Mouse (Mus musculus) lung, adult 2 months (tissue): ENCODE results near the gene Fcrl6. TPM values are rescaled to one million over a fixed set of nuclear protein-coding genes. Genes with fewer than 3 reads are reported as not detected.

Experiments used
- DNase-seq: peaks from one replicate; pipeline ENCODE4 v3.0.0; 2022
- H3K4me1 ChIP-seq: fragments of 200-500 bp; 2 replicates; pipeline ENCODE4 v1.6.1; 2011; ENCODE audit warnings: low read length; ENCODE audit not compliant: control insufficient read depth, insufficient read depth
- H3K4me3 ChIP-seq: fragments of 200-500 bp; replicated peaks from 2 replicates; pipeline ENCODE3; 2011; ENCODE audit warnings: low read depth, mild to moderate bottlenecking, control low read depth, low read length; ENCODE audit errors: extremely low read depth
- CTCF ChIP-seq: fragments of 200-500 bp; IDR thresholded peaks from 2 replicates; pipeline ENCODE4 v1.5.1; 2011; ENCODE audit warnings: mild to moderate bottlenecking, low read length, control low read depth; ENCODE audit not compliant: insufficient read depth
- POLR2A ChIP-seq: fragments of 200-500 bp; IDR thresholded peaks from 2 replicates; pipeline ENCODE4 v1.6.1; 2011; ENCODE audit warnings: low read depth, mild to moderate bottlenecking, control low read depth, low read length, borderline replicate concordance; ENCODE audit errors: extremely low read depth
- WGBS: fragments of 180-500 bp; shearing (Covaris S2); methylation state at CpG from one replicate; pipeline ENCODE4 v1.1.7; 2018; 5-methylcytosine and 5-hydroxymethylcytosine counted together
- polyA plus RNA-seq: library from polyadenylated mRNA; depleted of rRNA; stranded (reverse); fragments of >200 nt; gene quantifications from 2 replicates; pipeline ENCODE4 v1.2.3, GENCODE M21; 2012

Fcrl6 gene
- polyA plus RNA-seq, 1 experiment, result not detected

DNA sequence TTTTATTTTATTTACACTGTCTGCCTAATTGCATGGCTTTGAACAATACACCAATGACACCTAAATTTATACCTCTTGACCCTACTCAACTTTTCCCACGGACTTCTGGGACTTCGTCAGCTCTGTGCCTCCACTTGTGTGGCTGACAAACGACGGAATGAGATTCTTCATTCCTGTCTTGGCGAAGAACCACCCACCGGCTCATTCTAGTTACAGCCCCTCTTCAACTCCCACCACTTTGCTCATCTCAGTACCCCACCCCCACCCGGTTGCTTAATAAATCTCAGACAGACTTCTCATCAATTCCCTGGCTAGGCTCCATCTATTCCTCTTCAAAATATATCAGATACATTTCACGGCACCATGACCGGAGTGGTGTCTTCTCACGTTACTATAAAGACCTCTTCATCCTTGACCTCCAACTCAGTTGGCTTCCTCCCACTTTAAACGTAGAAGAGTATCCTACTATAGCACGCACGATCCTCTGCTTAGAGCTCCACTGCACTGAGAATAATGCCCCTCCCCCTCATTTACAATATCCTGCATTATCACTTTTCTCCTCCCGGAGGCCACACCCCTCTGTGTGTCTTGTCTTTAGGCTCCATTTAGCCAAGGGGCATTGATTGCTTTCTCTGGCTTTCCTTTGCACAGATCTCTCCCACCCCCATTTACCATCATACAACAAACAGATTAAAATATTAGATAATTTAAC lies 15.2 kb upstream of the Fcrl6 start:
- no peak overlapping the region for H3K4me3 ChIP-seq
- no peaks in the 10 kb centered on the region for H3K4me1 ChIP-seq
- TF ChIP-seq POLR2A, result no peak
- TF ChIP-seq CTCF, result no peak
- 34% methylated on average over 14 of the region's 14 CpGs for WGBS
- no peak for DNase-seq

GRCm38 (mm10) chr1:172616537-172617300 lies 14.4 kb upstream of the Fcrl6 start:
- WGBS, result 18% methylated on average over 22 of the region's 22 CpGs
- Histone ChIP-seq H3K4me3 (no peak overlapping the region), H3K4me1 (no peaks in the 10 kb centered on the region)
- DNase-seq, result no peak
- no peak for TF ChIP-seq CTCF
- no peak for TF ChIP-seq POLR2A

DNA sequence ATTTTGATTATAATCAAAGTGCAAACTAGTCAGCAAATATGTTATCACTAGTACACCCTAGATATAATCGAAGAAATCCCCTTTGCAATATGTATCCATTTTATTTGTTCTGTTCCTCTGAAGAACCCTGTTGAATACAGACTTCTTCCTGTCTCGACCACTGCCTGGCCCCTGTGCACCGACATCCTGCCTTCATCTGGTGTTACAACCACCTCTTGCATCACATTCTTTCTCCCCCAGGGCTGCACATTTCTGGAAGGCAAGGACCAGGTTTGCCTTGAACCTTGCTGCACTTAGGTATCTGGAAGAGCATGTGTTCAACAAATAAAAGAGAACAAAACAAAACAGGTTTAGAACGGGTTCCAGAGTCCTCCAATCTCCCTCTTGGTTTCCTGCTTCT lies 13.1 kb upstream of the Fcrl6 start:
- no peak for DNase-seq
- no peak for TF ChIP-seq CTCF
- no peak for TF ChIP-seq POLR2A
- 31% methylated on average over 4 of the region's 4 CpGs for WGBS

DNA sequence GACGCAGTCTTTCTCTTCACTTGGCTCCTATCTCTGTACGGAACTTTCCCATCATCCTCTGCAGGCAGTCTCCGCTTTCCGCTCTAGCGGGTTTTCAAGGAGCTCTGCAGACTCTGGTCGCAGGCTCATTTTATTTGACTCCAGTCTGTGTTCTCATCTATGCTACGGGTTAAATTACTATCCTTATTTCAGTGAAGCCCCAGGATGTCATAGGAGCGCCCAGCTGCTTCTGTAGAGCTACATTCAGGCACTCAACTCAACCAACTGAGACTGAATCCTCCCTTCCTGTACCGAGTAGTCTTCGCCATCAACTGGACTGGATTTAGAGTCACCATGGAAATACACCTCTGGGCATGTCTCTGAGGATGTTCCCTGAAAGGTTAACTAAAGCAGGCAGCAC lies 12.3 kb upstream of the Fcrl6 start:
- Histone ChIP-seq H3K4me1 (no peaks in the 10 kb centered on the region), H3K4me3 (no peak overlapping the region)
- DNase-seq, result no peak
- TF ChIP-seq POLR2A (no peak), CTCF (no peak)
- WGBS, result 86% methylated on average over 10 of the region's 10 CpGs

More for the DNA sequence above, 13.1 kb upstream of the Fcrl6 start:
- Histone ChIP-seq H3K4me3 (no peak overlapping the region), H3K4me1 (no peaks in the 10 kb centered on the region)

GRCm38 (mm10) chr1:172612745-172613144 lies 10.4 kb upstream of the Fcrl6 start:
- TF ChIP-seq POLR2A (no peak), CTCF (no peak)
- DNase-seq, result no peak
- 39% methylated on average over 1 of the region's 1 CpGs for WGBS
- Histone ChIP-seq H3K4me3 (no peak overlapping the region), H3K4me1 (no peaks in the 10 kb centered on the region)

DNA sequence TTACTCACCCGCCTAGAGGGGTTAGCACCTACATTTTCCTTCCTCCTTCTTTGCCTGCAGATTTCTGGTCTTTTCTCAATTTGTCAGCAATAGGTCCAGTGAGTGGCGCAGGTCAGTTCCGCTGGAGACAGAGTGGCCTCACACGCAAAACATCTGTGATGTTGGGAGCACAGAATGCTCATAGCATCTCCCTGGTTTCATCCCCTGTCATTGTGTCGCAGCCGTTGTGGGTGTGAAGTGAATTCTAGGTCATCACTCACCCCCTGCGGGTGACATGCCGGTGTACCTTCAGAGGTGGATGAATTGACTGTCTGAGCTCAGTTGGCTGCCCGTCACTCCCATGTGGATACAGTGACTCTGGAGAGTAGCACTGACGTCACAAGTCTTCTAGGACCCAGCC lies 9.0 kb upstream of the Fcrl6 start:
- WGBS, result 64% methylated on average over 10 of the region's 10 CpGs
- no peak for DNase-seq
- Histone ChIP-seq H3K4me3 (no peak overlapping the region), H3K4me1 (no peaks in the 10 kb centered on the region)
- TF ChIP-seq CTCF (no peak), POLR2A (no peak)

DNA sequence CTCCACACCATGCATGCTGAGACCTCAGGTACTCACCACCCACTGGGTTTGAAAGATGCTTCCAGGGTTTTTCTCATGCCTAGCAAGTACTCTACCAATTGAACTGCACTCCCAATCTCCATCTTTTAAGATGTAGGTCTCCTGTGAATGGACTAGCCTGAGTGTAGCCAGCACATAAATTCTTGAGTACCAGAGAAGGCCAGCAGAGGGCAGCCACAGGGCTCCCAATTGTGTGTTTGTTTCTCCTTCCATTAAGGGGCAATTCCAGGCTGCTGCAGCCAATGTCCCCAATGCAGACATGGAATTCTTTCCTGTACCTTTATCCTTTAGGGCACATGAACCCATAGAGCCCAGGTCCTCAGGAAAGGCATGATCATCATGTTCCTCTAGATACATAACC lies 7.9 kb downstream of the Fcrl6 start:
- Histone ChIP-seq H3K4me1 (no peaks in the 10 kb centered on the region), H3K4me3 (no peak overlapping the region)
- peak; percentile 59 for TF ChIP-seq CTCF
- TF ChIP-seq POLR2A, result no peak
- peak; percentile 26 for DNase-seq

DNA sequence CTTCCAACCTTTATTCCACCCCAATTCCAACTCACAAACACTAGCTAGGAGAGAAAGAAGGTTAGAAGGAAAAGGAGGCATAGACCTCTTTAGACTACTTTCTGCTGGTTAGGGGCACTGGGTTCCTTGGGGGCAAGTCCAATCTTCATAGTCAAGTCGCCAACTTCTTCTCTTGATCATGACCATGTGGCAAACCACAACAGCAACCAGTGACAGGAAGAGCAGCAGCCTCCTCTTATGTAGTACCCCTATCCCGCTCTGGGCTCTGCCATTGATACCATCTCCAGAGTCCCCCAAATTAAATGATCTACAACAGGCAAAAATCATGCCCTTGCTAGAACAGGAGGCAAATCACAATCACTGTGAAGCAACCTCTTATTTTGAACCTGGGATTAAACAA lies 8.4 kb downstream of the Fcrl6 start:
- no peak for TF ChIP-seq POLR2A
- DNase-seq, result no peak
- 77% methylated on average over 2 of the region's 2 CpGs for WGBS
- no peaks in the 10 kb centered on the region for H3K4me1 ChIP-seq
- no peak overlapping the region for H3K4me3 ChIP-seq

- 67% methylated on average over 3 of the region's 3 CpGs for WGBS
- Histone ChIP-seq H3K4me1 (no peaks in the 10 kb centered on the region), H3K4me3 (no peak overlapping the region)
- DNase-seq, result no peak
- TF ChIP-seq POLR2A, result no peak
- TF ChIP-seq CTCF, result no peak
These were observed 9.0 kb downstream of the Fcrl6 start for GRCm38 (mm10) chr1:172593321-172593720.

- Histone ChIP-seq H3K4me1 (no peaks in the 10 kb centered on the region), H3K4me3 (no peak within 1 kb of the TSS)
- no peak for DNase-seq
- WGBS, result 33% methylated on average over 7 of the region's 7 CpGs
- no peak for TF ChIP-seq POLR2A
- TF ChIP-seq CTCF, result no peak
These were observed 12.0 kb downstream of the Fcrl6 start, which contains the start of gene Slamf8 for GRCm38 (mm10) chr1:172590385-172590784. Gene Slamf8, minus strand, starts transcription at chr1:172590568.
